Mouse (Mus musculus): ENCODE measurements around the gene Itga4.
A peak's percentile ranks its signal among the peaks of the same experiment; 100 is the strongest.

Itga4 gene

DNA sequence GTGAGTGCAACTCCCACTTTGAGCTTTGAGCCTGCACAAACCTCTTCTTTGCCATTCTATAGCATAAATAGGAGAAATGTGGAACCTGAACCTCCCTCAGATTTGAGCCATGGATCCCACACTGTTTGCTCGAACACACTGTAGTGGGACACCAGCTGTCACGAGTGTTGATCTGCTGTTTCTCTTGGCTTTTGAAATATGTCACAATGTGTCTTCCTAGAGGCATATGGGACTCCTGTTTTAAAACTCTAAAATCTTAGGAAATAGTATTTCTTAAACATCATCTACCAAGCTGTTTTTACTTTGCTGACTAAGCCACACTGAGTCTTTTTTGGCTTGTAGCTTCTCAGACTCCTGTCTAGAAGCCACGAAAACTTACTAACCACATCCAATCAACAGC lies 102.6 kb downstream of the Itga4 start:
- DNase-seq, result no peak

DNA sequence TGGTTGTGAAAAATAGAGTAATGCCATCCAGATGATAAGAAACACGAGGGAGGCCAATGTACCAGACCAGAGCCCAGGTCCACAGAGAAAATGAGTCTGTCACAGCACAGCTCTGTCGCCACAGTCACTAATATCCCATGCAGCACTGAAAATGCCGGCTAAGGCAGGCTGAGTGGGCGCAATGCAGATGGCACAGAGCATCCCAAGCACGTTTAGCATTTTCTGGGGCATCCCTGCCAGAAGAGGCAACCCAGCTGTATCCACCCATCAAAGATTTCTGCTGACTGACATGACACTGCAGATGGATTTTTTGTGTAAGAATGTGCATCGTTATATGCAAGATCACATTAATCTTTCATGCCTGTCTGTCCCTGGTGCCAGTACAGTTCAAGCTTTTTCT lies 106.8 kb downstream of the Itga4 start:
- DNase-seq, result no peak

DNA sequence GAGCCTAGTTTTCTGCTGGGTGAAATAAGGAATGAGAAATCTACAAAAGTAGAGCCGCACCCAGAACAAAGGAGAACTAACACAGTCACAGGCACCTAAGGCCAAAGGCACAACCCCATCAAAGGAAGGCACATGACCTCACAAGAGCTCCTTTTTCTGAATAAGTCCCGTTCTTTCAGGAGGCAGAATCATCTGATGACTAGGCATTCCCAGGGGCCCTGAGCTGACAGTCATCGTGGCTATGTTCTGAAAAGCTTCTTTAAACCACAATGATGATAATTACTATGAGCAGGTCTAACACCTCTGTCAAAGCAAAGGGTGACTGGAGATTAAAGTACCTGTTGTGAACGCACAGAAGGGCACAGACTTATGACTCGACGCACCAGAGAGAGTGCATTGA lies 108.7 kb downstream of the Itga4 start:
- DNase-seq, result no peak

DNA sequence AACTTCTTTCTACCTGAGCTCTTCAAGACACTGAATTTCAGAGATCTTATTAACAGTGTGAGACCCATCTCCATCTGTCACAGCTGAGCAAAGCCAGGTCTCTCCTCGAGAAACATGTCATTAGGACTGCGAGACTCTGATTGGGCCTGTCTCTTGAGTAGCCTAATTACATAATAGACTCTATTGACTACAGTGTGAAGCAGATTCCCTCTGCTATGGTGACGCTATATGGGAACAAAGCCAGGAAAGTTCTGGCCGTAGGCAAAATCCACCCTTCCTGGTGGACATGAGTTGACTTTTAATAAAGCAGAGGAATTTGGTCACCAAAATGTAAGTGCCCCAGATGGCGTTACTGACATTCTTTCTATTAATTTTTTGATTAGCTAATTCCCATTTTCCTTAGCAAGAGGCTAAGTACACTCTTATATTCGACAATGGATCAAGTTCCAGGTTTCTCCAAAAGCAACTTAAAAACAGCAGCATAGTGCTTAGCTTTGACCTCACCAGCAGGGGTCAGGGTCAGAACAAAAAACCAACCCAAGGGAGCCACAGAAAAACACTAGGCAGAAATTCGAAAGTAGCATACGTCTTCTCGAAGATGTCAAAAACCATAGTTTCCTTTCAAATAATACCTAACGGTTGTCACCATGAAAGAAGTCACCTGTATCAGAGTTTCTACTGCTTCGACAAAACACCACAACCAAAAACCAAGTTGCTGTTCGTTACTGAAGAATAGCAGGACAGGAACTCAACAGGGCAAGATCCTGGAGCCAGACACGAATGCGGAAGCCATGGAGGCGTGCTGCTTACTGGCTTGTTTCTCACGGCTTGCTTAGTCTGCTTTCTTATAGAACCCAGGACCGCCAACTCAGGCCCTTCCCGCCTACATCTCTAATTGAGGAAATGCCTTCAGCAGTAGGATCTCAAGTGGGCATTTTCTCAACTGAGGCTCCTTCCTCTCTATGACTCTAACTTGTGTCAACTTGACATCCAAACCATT lies 112.5 kb downstream of the Itga4 start:
- DNase-seq, result no peak

DNA sequence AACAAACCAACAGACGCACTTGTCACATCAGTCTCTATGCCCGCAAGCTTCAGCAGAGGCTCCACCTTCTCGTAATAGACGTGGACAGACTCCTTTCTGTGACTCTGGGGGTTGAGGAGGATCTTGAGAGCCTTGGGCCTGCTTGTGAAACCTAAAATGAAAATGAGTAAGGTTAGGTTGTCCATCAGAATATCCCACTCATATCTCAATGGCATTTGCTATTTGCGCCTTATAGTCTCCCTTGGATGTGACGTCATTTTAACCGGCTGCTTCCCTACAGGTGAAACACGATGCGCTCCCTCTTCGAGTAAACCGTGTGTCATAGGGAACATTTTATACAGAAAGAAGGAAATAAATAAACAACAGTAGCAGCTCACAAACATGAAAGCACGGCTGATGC lies 113.4 kb downstream of the Itga4 start:
- no peak for DNase-seq

DNA sequence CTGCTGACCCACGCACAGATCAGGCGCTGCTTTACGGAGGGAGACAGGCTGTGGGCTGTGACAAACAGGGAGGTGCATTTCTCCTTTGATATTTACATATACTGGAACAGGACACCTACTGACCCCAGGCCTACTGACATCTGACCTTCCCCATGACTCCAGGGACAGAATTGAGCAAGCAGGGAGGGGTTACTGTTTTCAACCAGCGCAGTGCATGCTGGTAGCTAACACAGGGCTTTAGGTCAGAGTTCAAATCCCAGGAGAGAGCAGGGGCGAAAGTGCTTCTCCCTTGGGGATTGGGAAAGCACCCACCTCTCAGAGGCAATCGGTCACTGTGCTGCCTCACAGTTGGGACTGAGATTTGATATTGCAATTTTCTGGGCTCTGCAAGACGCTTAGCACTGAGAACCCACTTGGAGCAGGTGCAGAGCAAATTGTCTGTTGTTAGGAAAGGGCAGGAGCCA lies 113.9 kb downstream of the Itga4 start:
- peak in 1 of 2 experiments; percentile 7 for DNase-seq

DNA sequence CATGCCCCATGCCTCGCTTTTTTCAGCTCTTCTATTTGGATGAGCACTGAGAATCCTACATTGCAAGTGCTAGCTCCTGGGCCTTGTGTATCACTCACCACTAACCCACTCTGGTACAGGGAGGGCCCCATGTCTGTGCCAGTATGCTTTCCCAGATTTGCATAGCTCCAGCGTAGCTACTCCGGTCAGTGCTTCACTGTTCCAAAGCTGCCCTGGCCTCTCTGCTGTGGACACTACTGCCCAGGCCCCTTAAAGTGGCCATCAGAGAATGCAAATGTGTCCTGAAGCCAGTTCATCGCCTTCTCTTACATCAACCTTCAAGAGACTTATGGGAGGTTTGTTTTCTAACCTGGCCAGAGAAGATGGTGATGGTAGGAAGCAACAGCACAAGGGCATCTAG lies 114.7 kb downstream of the Itga4 start:
- DNase-seq, result no peak

DNA sequence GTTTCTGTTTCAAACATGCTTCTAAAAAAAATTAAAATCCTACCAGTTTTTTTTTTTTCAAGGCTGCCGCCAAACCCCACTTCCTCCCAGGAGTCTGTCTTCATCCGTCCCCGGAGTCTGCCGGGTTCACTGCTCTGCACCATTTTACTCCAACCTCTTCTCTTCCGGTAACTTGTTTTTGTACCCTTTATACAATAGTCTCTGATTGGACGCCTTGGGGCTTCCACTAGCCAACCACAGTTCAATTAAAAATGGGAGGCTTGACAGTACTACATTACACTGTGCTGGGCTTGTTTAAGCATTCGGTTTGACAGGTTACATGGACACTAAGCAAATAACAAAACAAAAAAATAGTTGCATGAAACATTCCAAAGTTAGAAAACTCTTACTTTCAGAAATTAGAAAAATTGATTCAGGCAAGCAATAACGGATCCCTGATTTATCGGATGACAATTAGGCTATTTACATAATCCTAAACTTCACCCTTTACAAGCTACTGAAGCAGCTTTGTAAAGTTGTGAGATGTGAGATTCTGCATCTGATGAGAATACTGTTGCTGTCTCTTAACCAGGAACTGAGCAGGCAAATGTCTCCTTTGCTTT lies 115.6 kb downstream of the Itga4 start:
- DNase-seq, result no peak

DNA sequence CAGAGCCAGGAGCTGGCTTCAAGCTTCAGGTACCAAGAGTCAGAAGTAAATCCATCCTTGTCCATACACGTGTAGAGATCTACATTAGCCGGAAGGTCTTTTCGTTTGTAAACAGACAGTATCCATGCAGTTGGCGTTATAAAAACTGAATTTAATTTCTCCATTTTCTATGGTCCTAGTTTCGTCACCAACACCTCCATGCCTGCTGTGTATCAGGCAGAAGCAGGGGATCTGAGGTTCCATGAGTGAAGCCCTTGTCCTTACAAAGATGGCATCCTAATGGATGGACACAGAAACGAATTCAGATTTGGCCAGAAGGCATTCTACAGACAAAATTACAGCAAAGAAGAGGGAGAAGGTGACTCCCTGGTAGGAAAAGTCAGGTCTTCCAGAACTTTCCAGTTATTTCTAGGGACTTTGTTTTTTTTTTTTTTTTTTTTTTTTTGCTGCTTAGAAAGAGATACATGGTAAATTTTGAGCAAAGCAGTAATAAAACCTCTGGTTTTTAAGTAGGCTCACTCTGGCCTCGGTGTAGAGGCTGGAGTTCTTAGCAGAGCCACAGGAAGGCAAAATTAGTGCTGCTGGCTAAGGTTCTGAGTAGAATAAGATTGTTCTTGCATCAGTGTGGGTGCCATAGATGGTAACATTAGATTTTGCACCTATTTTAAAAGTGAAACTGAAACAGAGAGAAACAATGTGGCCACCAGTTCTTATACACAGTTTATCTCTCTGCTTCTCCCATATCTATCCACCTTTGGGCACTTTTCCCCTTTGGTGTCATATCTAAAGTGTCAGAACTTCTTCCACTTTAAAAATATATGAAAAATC lies 116.3 kb downstream of the Itga4 start:
- no peak for DNase-seq

DNA sequence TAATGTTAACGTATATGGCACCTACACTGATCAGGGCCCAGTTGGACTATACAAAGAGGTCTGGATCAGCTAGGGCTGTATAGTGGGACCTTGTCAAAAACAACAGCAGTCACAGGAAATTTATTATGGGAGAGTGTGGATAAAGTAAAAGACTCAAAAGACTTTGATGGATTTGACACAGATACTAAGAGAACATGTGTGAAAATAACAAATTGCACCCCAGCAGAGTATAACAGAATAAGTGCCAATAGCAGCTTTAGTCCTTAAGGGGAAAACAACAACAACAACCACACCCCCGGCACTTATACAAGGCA lies 116.9 kb downstream of the Itga4 start:
- DNase-seq, result no peak

DNA sequence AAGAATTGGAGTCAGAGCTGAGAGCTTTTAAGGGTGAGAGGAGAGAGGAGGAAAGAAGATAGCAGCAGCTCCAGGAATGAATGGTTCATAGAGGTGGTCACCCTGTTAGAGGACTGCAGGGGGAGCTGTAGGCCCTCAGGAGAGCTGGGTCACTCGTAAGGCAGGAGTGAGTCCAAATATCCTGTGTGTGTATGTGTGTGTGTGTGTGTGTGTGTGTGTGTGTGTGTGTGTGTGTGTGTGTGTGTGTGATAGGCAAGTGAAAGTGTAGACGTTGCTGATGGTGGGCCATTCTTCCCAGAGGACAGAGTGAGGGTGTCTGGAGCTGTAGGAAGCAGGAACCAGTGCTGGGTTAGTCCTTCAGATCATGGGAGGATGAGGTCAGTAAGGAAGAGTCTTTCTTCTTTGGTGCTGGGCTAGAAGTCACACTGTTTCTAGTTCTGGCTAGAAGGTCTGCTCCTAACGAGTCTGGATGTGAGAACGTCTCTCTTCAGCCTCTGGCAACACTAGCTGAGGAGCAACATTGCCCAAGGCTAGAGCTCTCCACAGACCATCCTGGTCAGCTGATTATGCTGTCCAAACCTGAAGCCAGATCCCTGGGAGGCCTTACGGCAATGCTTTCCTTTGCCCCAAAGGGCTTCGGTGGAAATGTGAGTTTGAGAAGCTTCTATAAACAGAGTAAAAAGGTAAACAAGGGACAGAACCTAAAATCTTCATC lies 117.4 kb downstream of the Itga4 start:
- peak in 1 of 2 experiments; percentile 11 for DNase-seq

DNA sequence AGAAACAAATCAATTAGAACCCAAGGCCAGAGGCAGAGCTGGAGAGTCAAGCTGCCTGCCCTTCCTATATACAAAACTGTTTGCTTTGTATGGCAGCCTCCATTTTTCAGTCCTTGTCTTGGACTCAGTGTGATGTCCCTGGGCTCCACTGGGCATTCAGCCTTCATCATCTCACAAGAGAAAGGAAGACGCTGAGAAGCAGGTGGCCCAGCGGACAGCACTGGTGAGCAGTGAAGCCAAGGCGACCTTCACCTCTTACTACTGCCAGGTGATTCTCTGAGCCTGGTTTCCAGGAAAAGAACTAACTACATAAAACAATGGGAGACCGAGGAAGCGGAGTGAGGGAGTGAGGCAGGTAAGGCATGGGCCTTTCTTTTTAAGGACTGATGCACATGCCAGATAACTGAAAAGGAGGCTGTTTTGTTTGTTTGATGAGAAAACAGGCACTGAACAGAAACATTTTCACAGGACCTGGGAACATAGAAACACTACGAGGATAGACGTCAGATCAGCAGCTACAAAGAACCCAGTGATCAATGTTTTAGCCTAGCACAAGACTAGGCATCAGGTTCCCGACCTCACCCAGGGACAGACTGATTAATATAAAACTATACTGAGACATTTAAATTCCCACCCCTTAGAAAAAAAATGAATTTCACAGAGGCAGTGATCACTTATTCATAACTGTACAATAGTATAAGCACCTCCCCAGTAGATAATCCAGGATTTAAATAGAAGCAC lies 123.3 kb downstream of the Itga4 start:
- DNase-seq, result no peak

DNA sequence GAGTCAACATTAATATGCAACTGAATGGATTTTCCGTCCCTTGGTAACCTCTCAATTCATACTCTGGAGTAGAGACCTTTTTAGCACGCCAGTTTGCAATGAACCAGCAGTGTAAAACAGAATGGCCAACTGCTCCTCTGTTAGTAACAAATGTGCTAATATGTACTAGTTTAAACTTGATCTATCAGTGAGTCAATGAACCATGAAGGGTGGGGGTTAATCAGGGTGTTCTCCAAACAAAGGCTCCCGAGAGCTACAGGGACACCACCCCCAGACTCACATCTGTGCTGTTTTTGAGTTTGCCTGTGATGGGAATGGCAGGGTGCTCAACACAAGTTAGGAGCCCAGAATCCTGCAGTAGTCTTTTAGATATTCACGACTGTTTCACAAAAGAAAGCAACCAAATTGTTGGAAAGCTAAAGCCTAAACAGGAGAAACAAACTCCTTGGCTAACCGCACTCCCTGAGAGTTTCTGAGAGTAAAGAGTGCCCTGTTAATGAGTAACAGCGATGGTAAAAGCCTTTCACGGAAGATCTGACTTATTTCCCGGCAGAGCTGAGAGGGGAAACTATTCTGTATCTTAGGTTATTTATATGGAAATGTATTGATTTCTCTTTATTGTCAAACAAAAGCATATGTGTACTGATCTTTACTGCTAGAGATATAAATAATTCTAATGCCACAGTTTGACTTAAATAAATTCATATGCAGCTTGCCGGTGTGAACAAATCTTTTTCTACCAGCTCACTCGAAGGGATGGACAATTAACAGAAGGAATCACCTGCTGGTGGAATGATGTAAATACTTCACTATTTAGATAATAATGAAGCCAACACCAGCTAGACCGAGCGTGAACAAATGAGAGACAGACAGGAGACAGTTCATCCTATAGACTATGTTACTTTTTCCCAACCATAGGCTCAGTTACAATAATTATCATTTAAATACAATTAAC lies 124.1 kb downstream of the Itga4 start:
- no peak for DNase-seq

All from lung, postnatal 4 days (tissue).